Mouse (Mus musculus): ENCODE results near the gene Amd1.

DNA sequence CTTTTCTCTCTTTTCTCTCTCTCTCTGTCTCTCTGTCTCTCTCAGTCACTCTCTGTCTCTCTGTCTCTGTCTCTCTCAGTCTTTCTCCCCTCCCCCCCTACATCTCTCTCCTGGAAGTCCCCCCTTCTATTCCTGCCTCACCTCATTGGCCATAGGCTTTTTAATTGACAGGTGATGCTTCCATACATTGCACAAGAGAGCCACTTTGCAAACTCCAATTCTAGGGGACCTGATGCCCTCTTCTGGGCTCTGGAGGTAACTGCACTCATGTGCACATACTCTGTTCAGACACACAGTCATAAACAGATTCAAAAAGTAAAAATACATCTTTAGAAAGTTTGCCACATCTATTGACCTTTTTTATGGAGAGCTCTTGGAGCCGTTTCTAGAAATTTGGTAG is 28.3 kb upstream of the Amd1 start:
- no peak for TF ChIP-seq POLR2A (IDR thresholded peaks at IDR 0.05; ENCODE audit: borderline replicate concordance, insufficient read depth, low read length)
- TF ChIP-seq CTCF (IDR thresholded peaks at IDR 0.05; ENCODE audit: borderline replicate concordance, insufficient read depth, low read depth, low read length): no peak

Measured in cerebellum, adult 2 months (tissue).